Mouse (Mus musculus) heart, postnatal 0 days (tissue): Measurements from ENCODE around the gene Chad. TPM values are rescaled to one million over a fixed set of nuclear protein-coding genes. Genes with fewer than 3 reads are reported as not detected.

ENCODE experiments used
- ATAC-seq: fragments of 200-750 bp; cut with Nextera tagmentation; 2 replicates; pipeline ENCODE4 v1.8.0; 2017; ENCODE audit warnings: low read depth, moderate number of reproducible peaks, moderate library complexity; ENCODE audit not compliant: insufficient read depth
- DNase-seq: peaks from one replicate; pipeline ENCODE4 v3.0.0-alpha.2; 2016; ENCODE audit warnings: low spot score
- H3K27ac ChIP-seq: fragments of 300-500 bp; sonication (generic); 2 replicates; pipeline ENCODE4 v1.5.1; 2014; ENCODE audit warnings: low read depth, mild to moderate bottlenecking
- H3K27me3 ChIP-seq: fragments of 300-500 bp; sonication (generic); 2 replicates; pipeline ENCODE4 v1.6.1; 2014; ENCODE audit warnings: low read length, mixed read lengths; ENCODE audit not compliant: control insufficient read depth, insufficient read depth
- H3K36me3 ChIP-seq: fragments of 300-500 bp; sonication (generic); replicated peaks from 2 replicates; pipeline ENCODE4 v1.6.1; 2014; ENCODE audit warnings: low read length, mixed read lengths; ENCODE audit not compliant: control insufficient read depth, insufficient read depth
- H3K4me1 ChIP-seq: fragments of 300-500 bp; sonication (generic); 2 replicates; pipeline ENCODE4 v1.6.1; 2014; ENCODE audit warnings: antibody characterized with exemption; ENCODE audit not compliant: control insufficient read depth, insufficient read depth
- H3K4me2 ChIP-seq: fragments of 300-500 bp; sonication (generic); 2 replicates; pipeline ENCODE4 v1.6.1; 2014; ENCODE audit warnings: low read depth, mild to moderate bottlenecking, low read length, moderate library complexity
- H3K4me3 ChIP-seq: fragments of 300-500 bp; sonication (generic); 2 replicates; pipeline ENCODE4 v1.5.1; 2014; ENCODE audit warnings: low read depth, low read length
- H3K9ac ChIP-seq: fragments of 300-500 bp; sonication (generic); replicated peaks from 2 replicates; pipeline ENCODE4 v1.6.1; 2014; ENCODE audit warnings: low read depth, low read length, mixed read lengths
- H3K9me3 ChIP-seq: fragments of 300-500 bp; sonication (generic); replicated peaks from 2 replicates; pipeline ENCODE4 v1.6.1; 2016; ENCODE audit warnings: low read length; ENCODE audit not compliant: control insufficient read depth
- CTCF ChIP-seq: IDR thresholded peaks from 2 replicates; pipeline ENCODE4 v1.5.1; 2016; ENCODE audit warnings: antibody characterized with exemption, control low read depth, low read depth
- EP300 ChIP-seq: IDR thresholded peaks from 2 replicates; pipeline ENCODE4 v1.6.1; 2016; ENCODE audit warnings: antibody characterized with exemption, low read depth
- WGBS: fragments of 180-500 bp; shearing (Covaris S2); extraction: QIAGEN DNeasy Blood & Tissue Kit; methylation state at CpG from one replicate; pipeline ENCODE4 v1.1.7; 2014; 5-methylcytosine and 5-hydroxymethylcytosine counted together
- polyA plus RNA-seq: library from polyadenylated mRNA; unstranded; fragments of >200 nt; fragmentation: Nextera tagmentation; extraction: Ambion mirVana; gene quantifications from 2 replicates; pipeline ENCODE4 v1.2.1, GENCODE M21; 2015
- total RNA-seq: library from RNA; depleted of rRNA; stranded (reverse); fragments of >200 nt; gene quantifications from 2 replicates; pipeline ENCODE4 v1.2.3, GENCODE M21; 2014; ENCODE audit warnings: low replicate concordance

The Chad gene
- total and polyA plus RNA-seq, 2 experiments from 2014 or later: 0.36 TPM; not detected in 1

DNA sequence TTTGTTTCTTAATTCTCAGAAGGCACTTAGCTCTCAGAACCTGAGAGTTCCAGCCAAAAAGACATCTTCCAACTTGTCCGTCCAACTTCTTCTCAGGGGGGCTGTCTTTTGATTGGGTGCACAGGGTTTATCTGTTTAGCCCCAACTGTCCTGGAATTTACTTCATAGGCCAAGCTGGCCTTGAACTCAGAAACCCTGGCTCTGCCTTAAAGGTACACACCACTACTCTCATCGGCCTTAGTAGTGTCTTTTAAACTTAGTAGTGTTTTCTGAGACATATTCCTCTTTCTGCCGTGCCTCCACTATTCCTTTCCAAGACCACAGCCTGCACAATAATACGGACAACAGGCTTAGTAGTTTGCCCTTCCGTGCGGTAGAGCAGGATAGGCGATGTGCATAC is 35.6 kb downstream of the Chad start:
- Histone ChIP-seq H3K27ac (no peak overlapping the region), H3K36me3 (no peaks in the 10 kb centered on the region), H3K4me2 (no peak overlapping the region), H3K9me3 (no peaks in the 10 kb centered on the region), H3K4me1 (peaks cover 9% of the 10 kb centered on the region), H3K4me3 (no peak overlapping the region), H3K27me3 (no peaks in the 10 kb centered on the region), H3K9ac (no peak overlapping the region)
- WGBS: 89% methylated on average over 7 of the region's 7 CpGs
- DNase-seq (no peak), ATAC-seq (no peak)
- TF ChIP-seq EP300: no peak
- TF ChIP-seq CTCF: no peak

DNA sequence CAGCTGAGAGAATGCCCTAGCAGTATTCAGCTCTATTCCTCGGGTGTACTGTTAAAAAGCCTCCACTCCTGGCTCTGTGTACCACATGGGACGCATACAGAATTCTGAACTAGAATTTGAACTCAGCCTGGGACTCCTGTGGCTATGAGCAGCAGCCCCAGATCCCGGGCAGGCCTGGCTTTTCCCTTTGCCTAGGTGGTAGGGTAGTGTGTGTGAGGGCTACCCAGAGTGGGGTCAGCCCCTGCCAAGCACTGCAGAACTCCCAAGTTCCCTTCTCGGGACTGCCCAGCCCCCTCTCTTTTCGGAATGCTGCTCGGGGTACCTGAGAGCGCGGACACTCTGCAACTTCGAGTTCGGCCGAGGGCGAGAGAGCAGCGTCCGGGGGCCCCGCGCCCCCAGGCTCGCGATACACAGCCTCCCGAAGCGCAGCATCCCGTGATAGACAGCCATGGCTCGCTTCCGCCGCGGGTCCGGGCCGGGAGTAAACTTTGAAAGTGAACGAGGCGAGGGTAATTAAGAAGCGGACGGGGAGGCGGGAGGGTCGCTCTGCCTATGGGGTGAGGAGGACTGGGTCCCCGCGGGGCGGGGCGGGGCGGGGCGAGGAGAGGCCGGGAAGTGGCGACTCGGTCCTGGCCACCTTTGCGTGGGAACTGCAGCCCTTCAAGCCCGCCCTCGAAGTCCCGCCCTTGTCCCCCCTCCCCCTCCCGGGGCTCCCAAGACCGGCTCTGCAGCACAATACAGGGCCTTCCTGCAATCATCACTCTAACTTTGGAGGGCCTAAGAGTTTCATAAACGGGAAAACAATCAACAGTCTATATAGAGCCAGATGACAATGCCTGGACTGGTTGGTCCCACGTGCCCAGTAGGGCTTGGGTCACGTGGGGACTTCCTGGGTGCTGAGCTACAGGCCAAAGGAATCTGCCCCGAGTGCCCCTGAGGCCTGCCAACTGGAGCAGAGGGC is 36.8 kb downstream of the Chad start, which contains the start of gene Acsf2:
Gene Acsf2, minus strand, starts transcription at position 551 of the 961 bp plus-strand sequence.
- no peaks in the 10 kb centered on the region for H3K27me3 ChIP-seq
- no peaks in the 10 kb centered on the region for H3K36me3 ChIP-seq
- H3K4me2 ChIP-seq: peak within 1 kb of the TSS; percentile 84
- ATAC-seq: peak; percentile 86
- H3K9ac ChIP-seq: peak within 1 kb of the TSS; percentile 76
- peak; percentile 49 for DNase-seq
- TF ChIP-seq EP300 (no peak), CTCF (no peak)
- peak within 1 kb of the TSS; percentile 59 for H3K4me3 ChIP-seq
- no peaks in the 10 kb centered on the region for H3K9me3 ChIP-seq
- peaks cover 9% of the 10 kb centered on the region for H3K4me1 ChIP-seq
- 2% methylated on average over 46 of the region's 52 CpGs for WGBS
- peak within 1 kb of the TSS; percentile 53 for H3K27ac ChIP-seq

- ATAC-seq (no peak), DNase-seq (no peak)
- Histone ChIP-seq H3K27ac (peak overlapping the region; percentile 53), H3K27me3 (no peaks in the 10 kb centered on the region), H3K9me3 (no peaks in the 10 kb centered on the region), H3K4me3 (peak overlapping the region; percentile 59; the same call in 1 of the 2 replicates), H3K4me2 (peak overlapping the region; percentile 84), H3K9ac (peak overlapping the region; percentile 76; the same call in 1 of the 2 replicates), H3K4me1 (peaks cover 9% of the 10 kb centered on the region), H3K36me3 (no peaks in the 10 kb centered on the region)
- TF ChIP-seq CTCF: no peak
- no peak for TF ChIP-seq EP300
- WGBS: 65% methylated on average over 11 of the region's 11 CpGs
Observed at GRCm38 (mm10) chr11:94602356-94602955, 37.6 kb downstream of the Chad start.

GRCm38 (mm10) chr11:94610744-94611740 is 46.2 kb downstream of the Chad start:
- DNase-seq (no peak), ATAC-seq (no peak)
- no peaks in the 10 kb centered on the region for H3K27me3 ChIP-seq
- WGBS: 74% methylated on average over 4 of the region's 4 CpGs
- H3K9me3 ChIP-seq: no peaks in the 10 kb centered on the region
- no peak overlapping the region for H3K4me2 ChIP-seq
- H3K4me1 ChIP-seq: no peaks in the 10 kb centered on the region
- H3K27ac ChIP-seq: no peak overlapping the region
- no peak overlapping the region for H3K9ac ChIP-seq
- no peak overlapping the region for H3K4me3 ChIP-seq
- H3K36me3 ChIP-seq: no peaks in the 10 kb centered on the region
- no peak for TF ChIP-seq CTCF
- no peak for TF ChIP-seq EP300

- Histone ChIP-seq H3K27ac (no peak overlapping the region), H3K27me3 (no peaks in the 10 kb centered on the region), H3K9ac (no peak overlapping the region), H3K4me2 (no peak overlapping the region), H3K4me3 (no peak overlapping the region), H3K4me1 (no peaks in the 10 kb centered on the region), H3K9me3 (no peaks in the 10 kb centered on the region), H3K36me3 (no peaks in the 10 kb centered on the region)
- ATAC-seq (no peak), DNase-seq (no peak)
- TF ChIP-seq CTCF (no peak), EP300 (no peak)
- 77% methylated on average over 4 of the region's 4 CpGs for WGBS
Observed at GRCm38 (mm10) chr11:94614603-94615002, 49.8 kb downstream of the Chad start.
